Comparison of ENCODE assay signal across 8 mouse cellular contexts in genomic region chr16:93884722-93885113, GRCm38 (mm10). TPM values are rescaled to one million over a fixed set of nuclear protein-coding genes. Genes with fewer than 3 reads are reported as not detected.
DNase-seq lines count a peak whose midpoint lies in the region; ATAC-seq and TF ChIP-seq lines count a peak whose summit lies in the region.

No protein-coding gene starts in this region.

- H3K4me2 ChIP-seq in hindbrain, embryonic 12.5 days (replicated peaks) = peak overlapping the region; percentile 89
- H3K4me2 ChIP-seq in midbrain, embryonic 11.5 days = peak overlapping the region; percentile 93

- no peaks in the 10 kb centered on the region; the same call in 1 of the 2 replicates for H3K4me1 ChIP-seq in kidney, adult 2 months (ENCODE audit: control insufficient read depth, insufficient read depth, low read length)
- H3K4me1 ChIP-seq in bone marrow, adult 2 months (ENCODE audit: control insufficient read depth, insufficient read depth, low read length) = no peaks in the 10 kb centered on the region
- H3K4me1 ChIP-seq in hindbrain, embryonic 12.5 days = peaks cover 13% of the 10 kb centered on the region
- peaks cover 13% of the 10 kb centered on the region for H3K4me1 ChIP-seq in midbrain, embryonic 11.5 days (ENCODE audit: control insufficient read depth, insufficient read depth, low read length)

- H3K36me3 ChIP-seq in kidney, adult 2 months (ENCODE audit: control insufficient read depth, insufficient read depth, low read length) = no peaks in the 10 kb centered on the region
- peaks cover 12% of the 10 kb centered on the region for H3K36me3 ChIP-seq in hindbrain, embryonic 12.5 days
- H3K36me3 ChIP-seq in midbrain, embryonic 11.5 days (ENCODE audit: control insufficient read depth, insufficient read depth, low read length) = peaks cover 8% of the 10 kb centered on the region; the same call in 1 of the 2 replicates

- no peak for DNase-seq in kidney, adult 2 months
- no peak for DNase-seq in kidney, adult 8-10 months
- DNase-seq in midbrain, embryonic 11.5 days (ENCODE audit: low spot score, missing footprints) = no peak
- DNase-seq in left cerebral cortex, adult 8-10 months (ENCODE audit: low spot score in 2 of 2) = no peak
- no peak for DNase-seq in retina, embryonic 14.5 days (ENCODE audit: low spot score)
- no peak for DNase-seq in layer of hippocampus, adult 9-10 months (ENCODE audit: low spot score)

- no peak for ATAC-seq in hindbrain, embryonic 12.5 days (ENCODE audit: low FRiP score)
- no peak for ATAC-seq in midbrain, embryonic 11.5 days (ENCODE audit: low FRiP score)

- no peaks in the 10 kb centered on the region for H3K27me3 ChIP-seq in kidney, adult 2 months (replicated peaks; ENCODE audit: control insufficient read depth, insufficient read depth, low read length)
- H3K27me3 ChIP-seq in hindbrain, embryonic 12.5 days = no peaks in the 10 kb centered on the region
- H3K27me3 ChIP-seq in midbrain, embryonic 11.5 days (ENCODE audit: control insufficient read depth, insufficient read depth, low read length) = no peaks in the 10 kb centered on the region

- TF ChIP-seq CTCF in kidney, adult 2 months (conservative IDR thresholded peaks at IDR 0.05; ENCODE audit: insufficient read depth, insufficient read length, low read depth, low read length) = no peak
- no peak for TF ChIP-seq CTCF in bone marrow, adult 2 months (IDR thresholded peaks at IDR 0.05; ENCODE audit: control insufficient read depth, insufficient read depth, low read length)

- WGBS in kidney, adult 2 months = 60% methylated on average over 5 of the region's 5 CpGs
- WGBS in bone marrow, adult 2 months = 42% methylated on average over 5 of the region's 5 CpGs
- 54% methylated on average over 5 of the region's 5 CpGs for WGBS in hindbrain, embryonic 12.5 days
- WGBS in midbrain, embryonic 11.5 days = 51% methylated on average over 5 of the region's 5 CpGs

- peak overlapping the region; percentile 65; the same call in 1 of the 2 replicates for H3K4me3 ChIP-seq in kidney, adult 2 months (ENCODE audit: insufficient read depth, low read depth, low read length)
- H3K4me3 ChIP-seq in bone marrow, adult 2 months (replicated peaks; ENCODE audit: control insufficient read depth, low read depth, low read length) = peak overlapping the region; percentile 92
- H3K4me3 ChIP-seq in hindbrain, embryonic 12.5 days = peak overlapping the region; percentile 77
- H3K4me3 ChIP-seq in midbrain, embryonic 11.5 days (ENCODE audit: low read depth, low read length) = peak overlapping the region; percentile 81

- H3K9ac ChIP-seq in hindbrain, embryonic 12.5 days = peak overlapping the region; percentile 73
- peak overlapping the region; percentile 79 for H3K9ac ChIP-seq in midbrain, embryonic 11.5 days (ENCODE audit: low read length)

- no peak for TF ChIP-seq POLR2A in kidney, adult 2 months (IDR thresholded peaks at IDR 0.05; ENCODE audit: low read depth, low read length)
- TF ChIP-seq POLR2A in bone marrow, adult 2 months (IDR thresholded peaks at IDR 0.05; ENCODE audit: borderline replicate concordance, control insufficient read depth, low read depth, low read length) = no peak

- no peak overlapping the region for H3K27ac ChIP-seq in kidney, adult 2 months (ENCODE audit: insufficient read depth, low read depth, low read length)
- no peak overlapping the region for H3K27ac ChIP-seq in bone marrow, adult 2 months (ENCODE audit: control insufficient read depth, insufficient read depth, low read depth, low read length, poor library complexity)
- H3K27ac ChIP-seq in hindbrain, embryonic 12.5 days = no peak overlapping the region
- no peak overlapping the region for H3K27ac ChIP-seq in midbrain, embryonic 11.5 days (ENCODE audit: low read depth, low read length)

- no peaks in the 10 kb centered on the region for H3K9me3 ChIP-seq in hindbrain, embryonic 12.5 days (replicated peaks)
- H3K9me3 ChIP-seq in midbrain, embryonic 11.5 days (ENCODE audit: control insufficient read depth, low read length) = no peaks in the 10 kb centered on the region

RNA-seq across cellular contexts. Expression of gene Chaf1b, which starts 1.0 kb away (rescaled TPM):
- 1.6 and 2.0 TPM in 2 replicates for polyA plus RNA-seq in kidney, adult 2 months (2012; rRNA removed)
- 22.1 and 39.4 TPM in 2 replicates for polyA plus RNA-seq in bone marrow, adult 2 months (2011; ENCODE audit: insufficient read depth, insufficient read length, low replicate concordance, missing spikeins)
- 48.4 and 55.1 TPM in 2 replicates for polyA plus RNA-seq in hindbrain, embryonic 12.5 days (2016; fragmentation: Nextera tagmentation; extraction: Ambion mirVana)
- 99.8 and 102 TPM in 2 replicates for polyA plus RNA-seq in midbrain, embryonic 11.5 days (2014; fragmentation: Nextera tagmentation; extraction: Ambion mirVana)
- total RNA-seq in left cerebral cortex, adult 8-10 months (2022) = 1 to 10 TPM; 1.0 to 3.6 (median 1.4) TPM

RNA-seq across cellular contexts. Expression of gene Morc3, which starts 52.8 kb away (rescaled TPM):
- 5.3 and 6.4 TPM in 2 replicates for polyA plus RNA-seq in kidney, adult 2 months (2012; rRNA removed)
- polyA plus RNA-seq in bone marrow, adult 2 months (2011; ENCODE audit: insufficient read depth, insufficient read length, low replicate concordance, missing spikeins) = 26.5 and 34.2 TPM in 2 replicates
- polyA plus RNA-seq in hindbrain, embryonic 12.5 days (2016; fragmentation: Nextera tagmentation; extraction: Ambion mirVana) = 33.4 and 43.7 TPM in 2 replicates
- polyA plus RNA-seq in midbrain, embryonic 11.5 days (2014; fragmentation: Nextera tagmentation; extraction: Ambion mirVana) = 27.7 and 29.6 TPM in 2 replicates
- 10 to 100 TPM; 27.7 to 34.8 (median 29.4) TPM for total RNA-seq in left cerebral cortex, adult 8-10 months (2022)
